Mouse (Mus musculus) limb, embryonic 14.5 days (tissue): ENCODE results near the gene Gm11114. TPM values are rescaled to one million over a fixed set of nuclear protein-coding genes. Genes with fewer than 3 reads are reported as not detected.

Experiments
- ATAC-seq: fragments of 200-750 bp; cut with Nextera tagmentation; 2 replicates; pipeline ENCODE4 v1.8.0; 2017; ENCODE audit warnings: low read depth, moderate number of reproducible peaks, moderate TSS enrichment; ENCODE audit not compliant: low FRiP score
- DNase-seq: peaks from one replicate; pipeline ENCODE4 v3.0.0-alpha.2; 2015; ENCODE audit warnings: low spot score
- H3K27ac ChIP-seq: fragments of 300-500 bp; sonication (generic); replicated peaks from 2 replicates; pipeline ENCODE4 v1.5.1; 2014; ENCODE audit warnings: low read depth, mild to moderate bottlenecking, low read length, moderate library complexity, mixed read lengths
- H3K27me3 ChIP-seq: fragments of 300-500 bp; sonication (generic); 2 replicates; pipeline ENCODE4 v1.6.1; 2014; ENCODE audit warnings: low read length, mixed read lengths; ENCODE audit not compliant: control insufficient read depth, insufficient read depth
- H3K36me3 ChIP-seq: fragments of 300-500 bp; sonication (generic); 2 replicates; pipeline ENCODE4 v1.6.1; 2014; ENCODE audit warnings: mild to moderate bottlenecking, low read length, moderate library complexity, mixed read lengths; ENCODE audit not compliant: control insufficient read depth, insufficient read depth
- H3K4me1 ChIP-seq: fragments of 300-500 bp; sonication (generic); 2 replicates; pipeline ENCODE4 v1.6.1; 2014; ENCODE audit warnings: antibody characterized with exemption, low read length, mixed read lengths; ENCODE audit not compliant: control insufficient read depth, insufficient read depth
- H3K4me2 ChIP-seq: fragments of 300-500 bp; sonication (generic); replicated peaks from 2 replicates; pipeline ENCODE4 v1.6.1; 2014; ENCODE audit warnings: low read depth, mild to moderate bottlenecking, low read length, moderate library complexity; ENCODE audit not compliant: severe bottlenecking
- H3K4me3 ChIP-seq: fragments of 300-500 bp; sonication (generic); replicated peaks from 2 replicates; pipeline ENCODE4 v1.5.1; 2014; ENCODE audit warnings: low read length
- H3K9ac ChIP-seq: fragments of 300-500 bp; sonication (generic); 2 replicates; pipeline ENCODE4 v1.6.1; 2014; ENCODE audit warnings: mild to moderate bottlenecking, low read depth, low read length, moderate library complexity; ENCODE audit not compliant: severe bottlenecking
- H3K9me3 ChIP-seq: fragments of 300-500 bp; sonication (generic); 2 replicates; pipeline ENCODE4 v1.6.1; 2016; ENCODE audit warnings: low read length; ENCODE audit not compliant: control insufficient read depth
- POLR2A ChIP-seq: fragments of 200-500 bp; IDR thresholded peaks from 2 replicates; pipeline ENCODE4 v1.8.0; 2012; ENCODE audit warnings: inconsistent platforms, mild to moderate bottlenecking, moderate library complexity, borderline replicate concordance; ENCODE audit not compliant: insufficient read depth, insufficient read length; ENCODE audit errors: extremely low read depth
- WGBS: fragments of 180-500 bp; shearing (Covaris S2); extraction: QIAGEN DNeasy Blood & Tissue Kit; methylation state at CpG from one replicate; pipeline ENCODE4 v1.1.7; 2014; 5-methylcytosine and 5-hydroxymethylcytosine counted together
- polyA plus RNA-seq, 2 experiments: library from polyadenylated mRNA; depleted of rRNA in 1 of 2; stranded (reverse) in 1 of 2; unstranded in 1 of 2; fragments of >200 nt; fragmentation: Nextera tagmentation in 1 of 2; extraction: Ambion mirVana in 1 of 2; gene quantifications; 2 replicates each; pipeline versions ENCODE4 v1.2.1 to v1.2.3; 2012 to 2014

Gm11114 gene
- polyA plus RNA-seq, 2 experiments = not detected

GRCm38 (mm10) chr9:85316122-85316521, 3.5 kb downstream of the Gm11114 start:
- WGBS = 34% methylated on average over 1 of the region's 1 CpGs
- H3K27ac ChIP-seq = no peak overlapping the region
- H3K36me3 ChIP-seq = 0 out of 2 replicates have a peak, but pooled peaks cover 3% of the 10 kb centered on the region
- no peaks in the 10 kb centered on the region for H3K27me3 ChIP-seq
- peaks cover 5% of the 10 kb centered on the region; the same call in 1 of the 2 replicates for H3K4me1 ChIP-seq
- DNase-seq = no peak
- no peak overlapping the region for H3K9ac ChIP-seq
- no peak overlapping the region for H3K4me3 ChIP-seq
- TF ChIP-seq POLR2A = no peak
- no peak overlapping the region for H3K4me2 ChIP-seq
- ATAC-seq = no peak
- H3K9me3 ChIP-seq = no peaks in the 10 kb centered on the region

- ATAC-seq (no peak), DNase-seq (no peak)
- TF ChIP-seq POLR2A = no peak
- Histone ChIP-seq H3K4me1 (0 out of 2 replicates have a peak, but pooled peaks cover 3% of the 10 kb centered on the region), H3K27me3 (no peaks in the 10 kb centered on the region), H3K4me2 (no peak overlapping the region), H3K4me3 (no peak overlapping the region), H3K9ac (no peak overlapping the region), H3K9me3 (no peaks in the 10 kb centered on the region), H3K27ac (no peak overlapping the region), H3K36me3 (peaks cover 13% of the 10 kb centered on the region; the same call in 1 of the 2 replicates)
- 76% methylated on average over 8 of the region's 8 CpGs for WGBS
Measured at GRCm38 (mm10) chr9:85320167-85320951, 7.8 kb downstream of the Gm11114 start.

GRCm38 (mm10) chr9:85324158-85324875, 11.7 kb downstream of the Gm11114 start:
- TF ChIP-seq POLR2A = no peak
- Histone ChIP-seq H3K9me3 (no peaks in the 10 kb centered on the region), H3K4me2 (peak overlapping the region; percentile 91), H3K27me3 (0 out of 2 replicates have a peak, but pooled peaks cover 2% of the 10 kb centered on the region), H3K4me3 (peak overlapping the region; percentile 65), H3K36me3 (peaks cover 13% of the 10 kb centered on the region; the same call in 1 of the 2 replicates), H3K4me1 (0 out of 2 replicates have a peak, but pooled peaks cover 3% of the 10 kb centered on the region), H3K27ac (no peak overlapping the region), H3K9ac (peak overlapping the region; percentile 70)
- WGBS = 63% methylated on average over 11 of the region's 11 CpGs
- no peak for ATAC-seq
- DNase-seq = no peak

GRCm38 (mm10) chr9:85325201-85325868, 12.8 kb downstream of the Gm11114 start:
- 0 out of 2 replicates have a peak, but pooled peaks cover 3% of the 10 kb centered on the region for H3K4me1 ChIP-seq
- peaks cover 12% of the 10 kb centered on the region; the same call in 1 of the 2 replicates for H3K36me3 ChIP-seq
- 25% methylated on average over 17 of the region's 17 CpGs for WGBS
- H3K4me3 ChIP-seq = peak overlapping the region; percentile 65
- DNase-seq = no peak
- no peak for ATAC-seq
- peak overlapping the region; percentile 91 for H3K4me2 ChIP-seq
- TF ChIP-seq POLR2A = no peak
- no peak overlapping the region for H3K27ac ChIP-seq
- peak overlapping the region; percentile 70 for H3K9ac ChIP-seq
- H3K27me3 ChIP-seq = 0 out of 2 replicates have a peak, but pooled peaks cover 2% of the 10 kb centered on the region
- H3K9me3 ChIP-seq = no peaks in the 10 kb centered on the region
